Mouse (Mus musculus) 3134 (cell line): ENCODE data around the gene Brd7.
A peak's percentile ranks its signal among the peaks of the same experiment; 100 is the strongest.

Experiments used
- DNase-seq: peaks from one replicate; pipeline ENCODE4 v3.0.0-alpha.2; 2011; ENCODE audit warnings: low spot score; ENCODE audit not compliant: insufficient read length; ENCODE audit errors: extremely low read depth

Brd7 gene

GRCm38 (mm10) chr8:88361708-88362428 lies at the start of gene Brd7:
TSS of gene Brd7 (minus strand) at chr8:88362194.
- peak; percentile 79 for DNase-seq

DNA sequence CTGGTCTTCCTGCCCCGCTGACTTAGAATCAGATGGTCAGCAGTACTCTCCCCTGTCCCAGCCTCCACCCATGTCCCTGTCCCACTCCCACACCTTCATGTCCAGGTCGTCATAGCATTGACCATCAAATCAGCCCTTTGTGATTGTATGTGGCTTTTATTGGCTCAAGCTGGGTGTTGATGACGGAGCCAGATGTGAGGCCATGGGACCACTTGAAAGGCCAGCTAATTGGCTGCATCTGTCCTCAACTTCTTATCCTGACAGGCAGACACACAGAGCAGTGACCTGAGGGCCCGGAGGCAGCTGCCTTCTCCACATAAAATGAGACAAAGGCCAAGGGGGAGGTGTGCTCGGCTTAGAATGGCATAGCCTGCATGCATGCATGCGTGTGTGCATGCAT lies 49.5 kb upstream of the Brd7 start:
- DNase-seq = no peak

DNA sequence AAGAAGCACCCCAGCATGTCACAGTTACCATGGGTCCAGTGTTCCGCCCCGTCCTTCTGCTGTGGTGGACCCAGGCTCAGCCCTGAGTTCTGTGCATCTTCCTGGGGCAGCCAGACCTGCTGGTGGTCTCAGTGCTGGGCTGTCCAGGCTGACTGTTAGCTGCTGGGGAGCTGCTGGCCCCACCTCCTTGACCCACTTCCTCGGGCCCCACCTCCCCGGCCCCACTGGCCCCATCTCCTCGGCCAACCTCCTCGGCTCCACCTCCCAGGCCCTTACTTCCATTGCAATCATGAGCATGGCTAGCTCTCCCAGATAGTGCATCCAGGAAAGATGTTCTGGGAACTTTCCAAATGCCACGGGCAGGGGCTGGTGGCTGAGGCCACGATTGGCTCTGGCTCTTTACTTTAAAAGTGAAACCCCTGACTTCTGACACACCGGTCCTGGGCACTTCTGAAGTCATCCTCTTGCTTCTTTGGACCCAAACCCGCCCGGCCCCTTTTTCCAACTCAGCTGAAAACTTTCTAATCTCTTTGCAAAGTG lies 47.5 kb upstream of the Brd7 start:
- no peak for DNase-seq

DNA sequence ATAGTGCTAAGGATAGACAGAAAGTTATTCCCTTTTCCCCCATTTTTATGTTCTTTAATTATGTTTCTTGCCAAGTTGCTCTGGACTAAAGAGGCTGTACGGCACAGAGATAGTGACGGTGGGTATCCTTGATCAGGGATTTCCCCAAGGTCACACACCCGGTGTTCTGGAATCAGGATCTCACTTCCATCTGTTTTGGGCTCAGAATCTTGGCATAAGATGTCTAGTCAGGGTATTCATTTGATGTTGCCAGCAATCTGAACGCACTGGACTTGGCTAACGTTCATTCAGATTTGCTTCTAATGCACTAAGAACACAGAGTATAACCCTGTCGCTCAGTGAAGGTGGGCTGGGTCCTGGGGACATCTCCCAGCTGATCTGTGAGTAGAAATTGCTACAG lies 45.7 kb upstream of the Brd7 start:
- no peak for DNase-seq

- no peak for DNase-seq
Observed at GRCm38 (mm10) chr8:88398060-88398459, 36.1 kb upstream of the Brd7 start.

GRCm38 (mm10) chr8:88393298-88393697 lies 31.3 kb upstream of the Brd7 start:
- DNase-seq = no peak

DNA sequence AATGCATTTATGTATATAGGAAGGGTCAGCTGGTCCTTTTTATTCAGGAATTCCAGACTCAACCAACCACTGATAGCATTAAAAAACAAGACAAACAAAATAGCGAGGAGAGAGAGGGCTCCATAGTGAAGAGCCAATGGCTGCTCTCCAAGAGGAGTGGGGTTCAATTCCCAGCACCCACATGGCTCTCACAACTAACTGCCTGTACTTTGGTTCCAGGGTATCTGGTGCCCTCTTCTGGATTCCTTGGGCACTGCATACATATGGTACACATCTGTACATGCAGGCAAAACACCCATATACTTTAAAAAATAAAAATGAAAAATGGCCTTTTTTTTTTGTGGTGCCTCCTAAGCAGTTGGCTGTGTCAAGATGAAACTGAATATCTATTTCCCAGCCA lies 28.8 kb upstream of the Brd7 start:
- no peak for DNase-seq

- DNase-seq = no peak
Observed at GRCm38 (mm10) chr8:88388691-88389239, 26.8 kb upstream of the Brd7 start.

GRCm38 (mm10) chr8:88387874-88388273 lies 25.9 kb upstream of the Brd7 start:
- no peak for DNase-seq

GRCm38 (mm10) chr8:88383164-88383556 lies 21.2 kb upstream of the Brd7 start:
- DNase-seq = no peak

- no peak for DNase-seq
Observed at GRCm38 (mm10) chr8:88382311-88383163, 20.5 kb upstream of the Brd7 start.

DNA sequence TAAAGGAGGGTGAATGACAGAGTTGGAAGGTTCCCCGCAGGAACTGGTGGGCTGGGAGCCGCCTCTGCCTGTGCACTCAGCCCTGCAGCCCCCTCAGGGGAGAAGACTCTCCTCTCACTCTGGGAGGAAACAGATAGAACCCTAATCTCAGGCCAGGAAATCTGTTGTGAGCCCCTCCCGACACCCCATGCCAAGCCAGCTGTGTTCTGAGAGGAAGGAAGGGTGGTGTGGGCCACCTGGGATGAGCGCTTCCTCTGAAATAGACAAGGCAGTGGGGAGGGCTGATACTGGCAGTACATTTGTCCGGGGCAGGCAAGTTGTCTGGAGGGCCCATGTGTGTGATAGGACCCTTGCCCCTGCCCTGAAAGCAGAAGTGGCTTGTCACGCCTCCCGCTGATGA lies 18.5 kb upstream of the Brd7 start:
- DNase-seq = no peak

DNA sequence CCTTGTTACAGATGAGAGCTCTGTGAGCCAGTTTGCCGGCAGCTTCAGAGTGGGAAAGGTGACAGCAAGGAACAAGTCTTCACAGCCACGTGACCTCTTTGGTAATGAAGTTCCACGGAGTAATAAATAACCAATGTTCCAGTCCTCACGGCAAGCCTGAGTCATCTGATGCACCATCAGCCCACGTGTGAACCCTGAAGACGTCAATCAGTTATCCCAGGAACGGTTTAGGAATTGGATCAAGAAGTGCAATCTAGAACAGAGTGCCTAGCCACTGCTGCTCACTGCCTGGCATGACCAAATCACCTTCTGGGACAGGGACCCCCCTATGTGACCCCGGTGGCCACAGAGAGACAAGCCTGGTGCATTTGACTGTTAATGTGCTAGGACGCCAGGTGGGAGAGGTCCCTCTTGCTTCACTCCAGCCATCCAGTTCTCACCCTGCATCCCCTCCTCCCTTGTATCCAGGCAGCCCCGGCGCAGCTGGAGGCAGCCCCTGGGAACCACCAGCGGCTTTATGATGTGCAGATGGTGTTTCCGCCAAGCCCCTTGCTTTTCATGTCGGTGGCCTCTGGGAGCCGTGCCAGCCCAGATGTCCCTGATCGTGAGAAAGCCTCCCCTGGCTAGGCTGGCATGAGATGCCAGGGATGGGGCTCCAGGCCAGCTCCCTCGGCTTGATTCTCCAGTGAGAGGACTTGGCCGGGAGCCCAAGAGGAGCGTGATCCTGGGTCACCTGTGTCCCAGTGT lies 15.0 kb upstream of the Brd7 start:
- DNase-seq = no peak

DNA sequence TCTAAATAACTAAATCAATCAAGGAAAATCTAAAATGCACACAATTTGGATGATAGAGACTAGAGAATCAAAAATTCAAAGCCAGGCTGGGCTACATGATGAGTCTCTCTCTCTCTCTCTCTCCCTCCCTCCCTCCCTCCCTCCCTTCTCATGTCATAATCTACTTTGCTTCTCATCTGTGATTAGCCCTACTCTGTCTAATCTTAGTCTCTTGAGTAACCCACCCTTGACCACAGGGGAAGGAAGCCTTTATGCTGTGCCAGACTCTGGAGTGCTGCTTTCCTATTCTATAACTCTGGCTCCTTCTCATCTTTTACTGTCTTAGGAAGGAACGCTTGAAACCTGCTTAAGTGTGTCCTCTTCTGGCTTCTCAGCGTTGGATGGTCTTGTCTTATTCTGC lies 9.5 kb upstream of the Brd7 start:
- DNase-seq = no peak

GRCm38 (mm10) chr8:88369805-88370204 lies 7.8 kb upstream of the Brd7 start:
- no peak for DNase-seq

- DNase-seq = no peak
Observed at GRCm38 (mm10) chr8:88369221-88369620, 7.2 kb upstream of the Brd7 start.

GRCm38 (mm10) chr8:88362446-88363150 lies 604 bp upstream of the Brd7 start:
- DNase-seq = no peak

- DNase-seq = no peak
Observed at GRCm38 (mm10) chr8:88361044-88361707, 818 bp downstream of the Brd7 start.

- no peak for DNase-seq
Observed at GRCm38 (mm10) chr8:88359959-88360358, 2.0 kb downstream of the Brd7 start.

- no peak for DNase-seq
Observed at GRCm38 (mm10) chr8:88357946-88358345, 4.0 kb downstream of the Brd7 start.
